Mouse (Mus musculus) limb, embryonic 14.5 days (tissue): ENCODE results near the gene Cdkl5. TPM values are rescaled to one million over a fixed set of nuclear protein-coding genes. Genes with fewer than 3 reads are reported as not detected.

Source experiments
- ATAC-seq: fragments of 200-750 bp; cut with Nextera tagmentation; 2 replicates; pipeline ENCODE4 v1.8.0; 2017; ENCODE audit warnings: low read depth, moderate number of reproducible peaks, moderate TSS enrichment; ENCODE audit not compliant: low FRiP score
- DNase-seq: peaks from one replicate; pipeline ENCODE4 v3.0.0-alpha.2; 2015; ENCODE audit warnings: low spot score
- H3K27ac ChIP-seq: fragments of 300-500 bp; sonication (generic); replicated peaks from 2 replicates; pipeline ENCODE4 v1.5.1; 2014; ENCODE audit warnings: low read depth, mild to moderate bottlenecking, low read length, moderate library complexity, mixed read lengths
- H3K27me3 ChIP-seq: fragments of 300-500 bp; sonication (generic); 2 replicates; pipeline ENCODE4 v1.6.1; 2014; ENCODE audit warnings: low read length, mixed read lengths; ENCODE audit not compliant: control insufficient read depth, insufficient read depth
- H3K36me3 ChIP-seq: fragments of 300-500 bp; sonication (generic); 2 replicates; pipeline ENCODE4 v1.6.1; 2014; ENCODE audit warnings: mild to moderate bottlenecking, low read length, moderate library complexity, mixed read lengths; ENCODE audit not compliant: control insufficient read depth, insufficient read depth
- H3K4me1 ChIP-seq: fragments of 300-500 bp; sonication (generic); 2 replicates; pipeline ENCODE4 v1.6.1; 2014; ENCODE audit warnings: antibody characterized with exemption, low read length, mixed read lengths; ENCODE audit not compliant: control insufficient read depth, insufficient read depth
- H3K4me2 ChIP-seq: fragments of 300-500 bp; sonication (generic); replicated peaks from 2 replicates; pipeline ENCODE4 v1.6.1; 2014; ENCODE audit warnings: low read depth, mild to moderate bottlenecking, low read length, moderate library complexity; ENCODE audit not compliant: severe bottlenecking
- H3K4me3 ChIP-seq: fragments of 300-500 bp; sonication (generic); replicated peaks from 2 replicates; pipeline ENCODE4 v1.5.1; 2014; ENCODE audit warnings: low read length
- H3K9ac ChIP-seq: fragments of 300-500 bp; sonication (generic); 2 replicates; pipeline ENCODE4 v1.6.1; 2014; ENCODE audit warnings: mild to moderate bottlenecking, low read depth, low read length, moderate library complexity; ENCODE audit not compliant: severe bottlenecking
- H3K9me3 ChIP-seq: fragments of 300-500 bp; sonication (generic); 2 replicates; pipeline ENCODE4 v1.6.1; 2016; ENCODE audit warnings: low read length; ENCODE audit not compliant: control insufficient read depth
- POLR2A ChIP-seq: fragments of 200-500 bp; IDR thresholded peaks from 2 replicates; pipeline ENCODE4 v1.8.0; 2012; ENCODE audit warnings: inconsistent platforms, mild to moderate bottlenecking, moderate library complexity, borderline replicate concordance; ENCODE audit not compliant: insufficient read depth, insufficient read length; ENCODE audit errors: extremely low read depth
- WGBS: fragments of 180-500 bp; shearing (Covaris S2); extraction: QIAGEN DNeasy Blood & Tissue Kit; methylation state at CpG from one replicate; pipeline ENCODE4 v1.1.7; 2014; 5-methylcytosine and 5-hydroxymethylcytosine counted together
- polyA plus RNA-seq, 2 experiments: library from polyadenylated mRNA; depleted of rRNA in 1 of 2; stranded (reverse) in 1 of 2; unstranded in 1 of 2; fragments of >200 nt; fragmentation: Nextera tagmentation in 1 of 2; extraction: Ambion mirVana in 1 of 2; gene quantifications; 2 replicates each; pipeline versions ENCODE4 v1.2.1 to v1.2.3; 2012 to 2014

Gene Cdkl5
- polyA plus RNA-seq, 2 experiments: 2.5 to 2.8 TPM

DNA sequence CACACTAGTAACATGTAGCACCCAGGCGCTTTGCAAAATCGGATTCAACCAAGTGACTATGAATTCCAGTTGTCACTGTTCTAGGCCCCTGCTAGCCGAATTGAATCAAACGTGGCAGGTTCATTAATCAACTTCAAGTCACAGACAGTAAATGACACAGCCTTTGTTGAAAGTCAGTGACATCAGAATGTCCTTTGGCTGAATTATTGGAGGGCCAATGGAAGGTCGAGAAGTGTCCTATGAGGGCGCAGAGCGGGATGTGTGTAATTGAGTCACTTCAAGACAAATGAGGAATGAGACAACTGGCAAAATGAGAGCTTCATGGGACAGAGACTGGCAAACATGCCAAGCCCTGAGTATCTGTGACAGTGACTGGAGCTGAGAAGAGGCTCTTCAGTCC lies 27.0 kb upstream of the Cdkl5 start:
- H3K9me3 ChIP-seq: no peaks in the 10 kb centered on the region
- TF ChIP-seq POLR2A: no peak
- no peak overlapping the region for H3K4me2 ChIP-seq
- H3K4me3 ChIP-seq: no peak overlapping the region
- DNase-seq: no peak
- H3K4me1 ChIP-seq: no peaks in the 10 kb centered on the region
- WGBS: 83% methylated on average over 7 of the region's 7 CpGs
- H3K27ac ChIP-seq: no peak overlapping the region
- no peaks in the 10 kb centered on the region for H3K36me3 ChIP-seq
- no peak for ATAC-seq
- H3K27me3 ChIP-seq: no peaks in the 10 kb centered on the region
- H3K9ac ChIP-seq: no peak overlapping the region

- Histone ChIP-seq H3K4me3 (no peak overlapping the region), H3K9me3 (no peaks in the 10 kb centered on the region), H3K27me3 (no peaks in the 10 kb centered on the region), H3K4me1 (no peaks in the 10 kb centered on the region), H3K36me3 (no peaks in the 10 kb centered on the region), H3K9ac (no peak overlapping the region), H3K4me2 (no peak overlapping the region), H3K27ac (no peak overlapping the region)
- WGBS: 65% methylated on average over 1 of the region's 1 CpGs
- ATAC-seq: no peak
- no peak for TF ChIP-seq POLR2A
- no peak for DNase-seq
Measured at GRCm38 (mm10) chrX:161018179-161018578, 23.7 kb upstream of the Cdkl5 start.

GRCm38 (mm10) chrX:161006272-161006671 lies 11.8 kb upstream of the Cdkl5 start:
- 62% methylated on average over 1 of the region's 1 CpGs for WGBS
- no peaks in the 10 kb centered on the region for H3K27me3 ChIP-seq

DNA sequence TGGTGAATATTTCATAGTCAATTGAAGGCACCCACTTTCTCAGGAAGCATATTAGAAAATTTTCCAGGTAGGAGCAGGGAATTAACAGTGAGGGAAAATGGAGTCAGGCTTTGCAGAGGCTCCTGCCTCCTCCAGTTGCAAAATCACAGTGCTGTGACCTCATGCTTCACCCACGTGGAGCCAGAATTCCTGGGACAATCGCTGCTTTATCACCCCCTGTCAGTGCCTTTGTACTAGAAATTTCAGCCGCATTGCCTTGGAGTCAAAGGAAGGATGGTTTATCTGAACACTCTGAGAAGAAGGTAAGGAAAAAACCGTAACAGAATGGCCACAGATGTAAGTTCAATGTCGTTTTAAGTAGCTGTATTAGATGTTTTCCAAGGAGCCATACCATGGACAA lies 1.5 kb upstream of the Cdkl5 start:
- Histone ChIP-seq H3K9me3 (no peaks in the 10 kb centered on the region), H3K4me2 (no peak overlapping the region), H3K4me3 (no peak overlapping the region), H3K27me3 (no peaks in the 10 kb centered on the region; the same call in 1 of the 2 replicates), H3K9ac (no peak overlapping the region), H3K36me3 (no peaks in the 10 kb centered on the region), H3K27ac (no peak overlapping the region), H3K4me1 (no peaks in the 10 kb centered on the region)
- DNase-seq: no peak
- no peak for ATAC-seq
- TF ChIP-seq POLR2A: no peak
- 28% methylated on average over 5 of the region's 5 CpGs for WGBS

More at GRCm38 (mm10) chrX:161006272-161006671, 11.8 kb upstream of the Cdkl5 start:
- no peaks in the 10 kb centered on the region for H3K36me3 ChIP-seq
- no peak overlapping the region for H3K27ac ChIP-seq
- ATAC-seq: no peak
- H3K4me2 ChIP-seq: no peak overlapping the region
- TF ChIP-seq POLR2A: no peak
- H3K9me3 ChIP-seq: no peaks in the 10 kb centered on the region
- H3K9ac ChIP-seq: no peak overlapping the region
- H3K4me1 ChIP-seq: no peaks in the 10 kb centered on the region
- DNase-seq: no peak
- H3K4me3 ChIP-seq: no peak overlapping the region

DNA sequence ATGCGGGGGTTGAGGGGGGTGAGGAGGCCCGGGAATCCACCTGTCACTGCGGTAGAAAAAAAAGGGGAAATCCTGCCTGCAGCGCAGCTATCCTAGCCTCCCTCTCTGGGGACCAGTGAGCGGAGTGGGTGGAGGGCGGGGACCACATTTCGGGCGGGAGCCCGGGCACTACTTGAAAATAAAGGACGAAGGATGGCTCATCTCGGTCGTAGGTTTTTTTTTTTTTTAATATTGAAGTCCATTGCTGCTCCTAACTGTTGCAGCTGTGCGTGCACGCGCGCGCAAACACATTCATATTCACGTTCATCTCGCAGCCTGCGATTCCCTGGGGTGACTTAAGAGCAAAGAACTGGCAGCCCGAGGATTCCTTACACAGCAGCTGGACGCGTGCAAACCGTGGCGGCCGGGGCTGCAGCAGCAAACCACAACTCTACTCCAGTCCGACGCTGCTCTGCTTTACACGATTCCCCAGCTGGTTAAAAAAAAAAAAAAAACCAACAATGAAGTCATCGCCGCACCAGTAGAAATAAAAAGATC lies 695 bp upstream of the Cdkl5 start:
- Histone ChIP-seq H3K9me3 (no peaks in the 10 kb centered on the region), H3K4me1 (no peaks in the 10 kb centered on the region), H3K27me3 (no peaks in the 10 kb centered on the region; the same call in 1 of the 2 replicates), H3K4me3 (peak overlapping the region; percentile 56), H3K4me2 (peak overlapping the region; percentile 46), H3K27ac (no peak overlapping the region), H3K36me3 (no peaks in the 10 kb centered on the region), H3K9ac (peak overlapping the region; percentile 47; the same call in 1 of the 2 replicates)
- DNase-seq (peak; percentile 35), ATAC-seq (peak; percentile 19; the same call in 1 of the 2 replicates)
- no peak for TF ChIP-seq POLR2A
- 16% methylated on average over 24 of the region's 31 CpGs for WGBS
